Mouse (Mus musculus) small intestine, adult 2 months (tissue): Measurements from ENCODE around the gene Ccdc77.

Experiments used
- CTCF ChIP-seq: fragments of 200-500 bp; IDR thresholded peaks from 2 replicates; pipeline ENCODE4 v1.5.1; 2012; ENCODE audit warnings: low read depth, mild to moderate bottlenecking, control low read depth, inconsistent platforms, low read length, moderate library complexity, mixed read lengths; ENCODE audit not compliant: insufficient replicate concordance, insufficient read length; ENCODE audit errors: extremely low read depth
- POLR2A ChIP-seq: fragments of 200-500 bp; IDR thresholded peaks from 2 replicates; pipeline ENCODE4 v1.6.1; 2012; ENCODE audit warnings: low read depth, mild to moderate bottlenecking, control low read depth, inconsistent platforms, low read length, moderate library complexity

DNA sequence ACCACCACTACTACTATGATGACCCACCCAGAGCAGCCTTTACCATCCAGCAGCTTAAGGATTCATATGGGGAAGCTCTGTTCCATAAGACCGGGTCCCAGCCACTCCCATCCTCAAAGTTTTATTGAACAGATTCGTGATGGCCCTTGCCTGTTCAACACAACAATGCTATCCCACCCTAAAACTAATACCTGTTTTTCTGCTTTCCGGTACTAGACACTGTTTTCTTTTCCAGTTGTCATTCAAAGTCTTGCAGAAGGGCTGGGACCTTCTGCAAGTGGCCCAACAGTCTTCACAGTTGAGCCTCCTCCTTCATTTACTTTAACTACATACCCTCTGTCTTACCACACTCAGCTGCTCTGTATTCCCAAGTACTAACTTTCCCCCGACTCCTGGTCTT, 74.7 kb downstream of the Ccdc77 start:
- TF ChIP-seq POLR2A (no peak), CTCF (no peak)
